Mouse (Mus musculus) heart, adult 2 months (tissue): ENCODE data around the gene Rdh14. TPM values are rescaled to one million over a fixed set of nuclear protein-coding genes. Genes with fewer than 3 reads are reported as not detected.

Experiments used
- DNase-seq, 2 experiments: peaks; one replicate each; pipeline ENCODE4 v3.0.0; 2021
- H3K27ac ChIP-seq: fragments of 200-600 bp; 2 replicates; pipeline ENCODE4 v1.8.1; 2022
- H3K27me3 ChIP-seq: fragments of 200-500 bp; 2 replicates; pipeline ENCODE4 v1.6.1; 2012; ENCODE audit warnings: mild to moderate bottlenecking, low read length, inconsistent platforms, mixed read lengths; ENCODE audit not compliant: control insufficient read depth, insufficient read depth
- H3K36me3 ChIP-seq: fragments of 200-500 bp; 2 replicates; pipeline ENCODE4 v1.6.1; 2012; ENCODE audit warnings: low read length, inconsistent platforms; ENCODE audit not compliant: control insufficient read depth, insufficient read depth
- H3K4me1 ChIP-seq: fragments of 200-500 bp; 2 replicates; pipeline ENCODE4 v1.6.1; 2011; ENCODE audit warnings: low read length; ENCODE audit not compliant: control insufficient read depth, insufficient read depth
- H3K4me3 ChIP-seq: fragments of 200-600 bp; 2 replicates; pipeline ENCODE4 v1.8.1; 2022
- H3K79me2 ChIP-seq: fragments of 200-500 bp; replicated peaks from 2 replicates; pipeline ENCODE4 v1.6.1; 2012; ENCODE audit warnings: mild to moderate bottlenecking, inconsistent platforms, low read length, moderate library complexity, mixed read lengths; ENCODE audit not compliant: control insufficient read depth, insufficient read depth
- H3K9ac ChIP-seq: fragments of 200-500 bp; 2 replicates; pipeline ENCODE4 v1.6.1; 2012; ENCODE audit warnings: low read depth, mild to moderate bottlenecking, control low read depth, inconsistent platforms, low read length, mixed read lengths
- POLR2A ChIP-seq: fragments of 200-500 bp; IDR thresholded peaks from 2 replicates; pipeline ENCODE4 v1.6.1; 2011; ENCODE audit warnings: mild to moderate bottlenecking, low read depth, low read length, control low read depth; ENCODE audit not compliant: insufficient read depth
- WGBS: fragments of 180-500 bp; shearing (Covaris S2); methylation state at CpG from one replicate; pipeline ENCODE4 v1.1.7; 2018; 5-methylcytosine and 5-hydroxymethylcytosine counted together
- intact Hi-C: fragments of 180-260 bp; cut with DNase I; formaldehyde crosslinking; loops from one replicate; pipeline ENCODE4 v1.15.1; 2025
- polyA plus RNA-seq: library from polyadenylated mRNA; depleted of rRNA; stranded (reverse); fragments of >200 nt; gene quantifications from 2 replicates; pipeline ENCODE4 v1.2.3, GENCODE M21; 2012; rRNA removed
- total RNA-seq, 2 experiments: library from RNA; stranded (reverse); gene quantifications; 2 replicates each; pipeline ENCODE4 v1.2.3; 2021

The Rdh14 gene
- total and polyA plus RNA-seq, 3 experiments: 25.4 to 58.7 (median 51.5) TPM

- Histone ChIP-seq H3K79me2 (no peaks in the 10 kb centered on the region), H3K4me1 (0 out of 2 replicates have a peak, but pooled peaks cover 1% of the 10 kb centered on the region), H3K9ac (no peak overlapping the region), H3K27me3 (no peaks in the 10 kb centered on the region), H3K27ac (no peak overlapping the region), H3K36me3 (no peaks in the 10 kb centered on the region), H3K4me3 (no peak overlapping the region)
- intact Hi-C loops: loop anchor here (2.0 to 10.0 kb wide), 3 partner anchors 88 to 215 kb away; no protein-coding TSS in a partner anchor
- DNase-seq: peak in 1 of 2 experiments; percentile 21
- TF ChIP-seq POLR2A: no peak
- WGBS: 56% methylated on average over 14 of the region's 14 CpGs
Measured at GRCm38 (mm10) chr12:10439483-10440235, 49.1 kb downstream of the Rdh14 start.

Other genes with a start within 250 kb of the Rdh14 start
- not detected for gene Nt5c1b, start 20.8 kb upstream of the Rdh14 start, total RNA-seq
- gene Nt5c1b, start 20.8 kb upstream of the Rdh14 start, polyA plus RNA-seq: 0.12 and 0.18 TPM in 2 replicates